Mouse (Mus musculus) G1E (cell line): ENCODE measurements at regions not wholly inside any gene's neighbourhood (a gene's known extent, or its start where the extent isn't known, plus 50 kb on each side); places are given as distances from the start of the nearest gene placed in this dataset.

ENCODE experiments used
- ATAC-seq: 2 replicates; pipeline ENCODE4 v1.8.0; 2016; ENCODE audit warnings: mild to moderate bottlenecking; ENCODE audit not compliant: insufficient number of reproducible peaks, poor library complexity, low FRiP score, severe bottlenecking; ENCODE audit errors: extremely low read depth
- DNase-seq: peaks from one replicate; pipeline ENCODE4 v3.0.0; 2012; ENCODE audit warnings: low spot score
- H3K27me3 ChIP-seq: 2 replicates; pipeline ENCODE4 v1.6.1; 2012; ENCODE audit warnings: mild to moderate bottlenecking, low read length, inconsistent platforms; ENCODE audit not compliant: insufficient read depth
- H3K36me3 ChIP-seq: replicated peaks from 2 replicates; pipeline ENCODE3; 2012; ENCODE audit warnings: mild to moderate bottlenecking, inconsistent platforms
- H3K4me1 ChIP-seq: 2 replicates; pipeline ENCODE4 v1.6.1; 2012; ENCODE audit warnings: low read depth, low read length, inconsistent platforms, mixed read lengths; ENCODE audit not compliant: insufficient read depth
- H3K4me3 ChIP-seq: 2 replicates; pipeline ENCODE4 v1.5.1; 2012; ENCODE audit warnings: low read depth, mild to moderate bottlenecking, inconsistent platforms, low read length, moderate library complexity, mixed read lengths
- H3K9me3 ChIP-seq: replicated peaks from 2 replicates; pipeline ENCODE4 v1.6.1; 2012; ENCODE audit warnings: inconsistent platforms
- CTCF ChIP-seq: IDR thresholded peaks from 2 replicates; pipeline ENCODE4 v1.5.1; 2012; ENCODE audit warnings: low read depth, low read length, inconsistent platforms, mixed read lengths
- GATA1 ChIP-seq: IDR thresholded peaks from 2 replicates; pipeline ENCODE4 v1.6.1; 2012; ENCODE audit warnings: borderline replicate concordance, low read length, inconsistent platforms, mixed read lengths
- GATA2 ChIP-seq: IDR thresholded peaks from 2 replicates; pipeline ENCODE4 v1.6.1; 2012; ENCODE audit warnings: low read depth, low read length, inconsistent platforms, borderline replicate concordance
- POLR2AphosphoS5 ChIP-seq: IDR thresholded peaks from 2 replicates; pipeline ENCODE4 v1.6.1; 2012; ENCODE audit warnings: low read depth, low read length, inconsistent platforms; ENCODE audit not compliant: insufficient replicate concordance
- TAL1 ChIP-seq: conservative IDR thresholded peaks from 2 replicates; pipeline ENCODE4 v1.6.1; 2012; ENCODE audit warnings: low read depth, low read length, inconsistent platforms, mixed read lengths

DNA sequence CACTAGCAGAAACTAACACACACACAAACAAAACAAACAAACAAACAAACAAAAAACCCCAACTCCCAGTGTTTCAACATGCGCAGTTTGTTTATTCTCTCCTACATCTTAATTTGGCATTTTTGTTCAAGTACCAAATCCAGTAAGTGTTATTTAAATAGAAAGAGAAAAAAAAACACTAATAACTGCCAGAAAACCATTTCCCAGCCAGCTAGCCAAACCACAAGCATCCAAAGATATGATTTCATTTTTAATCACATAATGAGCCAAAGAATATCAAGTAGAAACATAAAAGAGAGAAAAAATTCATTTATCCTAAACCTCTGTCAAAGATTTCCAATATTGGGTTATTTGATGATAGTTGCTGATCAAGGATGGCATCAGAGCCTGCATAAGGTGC lies 102.3 kb downstream of the Snx18 start:
- no peak for TF ChIP-seq TAL1
- Histone ChIP-seq H3K27me3 (no peaks in the 10 kb centered on the region), H3K9me3 (no peaks in the 10 kb centered on the region), H3K4me1 (no peaks in the 10 kb centered on the region), H3K36me3 (no peaks in the 10 kb centered on the region), H3K4me3 (no peak overlapping the region)
- no peak for ATAC-seq
- no peak for DNase-seq

DNA sequence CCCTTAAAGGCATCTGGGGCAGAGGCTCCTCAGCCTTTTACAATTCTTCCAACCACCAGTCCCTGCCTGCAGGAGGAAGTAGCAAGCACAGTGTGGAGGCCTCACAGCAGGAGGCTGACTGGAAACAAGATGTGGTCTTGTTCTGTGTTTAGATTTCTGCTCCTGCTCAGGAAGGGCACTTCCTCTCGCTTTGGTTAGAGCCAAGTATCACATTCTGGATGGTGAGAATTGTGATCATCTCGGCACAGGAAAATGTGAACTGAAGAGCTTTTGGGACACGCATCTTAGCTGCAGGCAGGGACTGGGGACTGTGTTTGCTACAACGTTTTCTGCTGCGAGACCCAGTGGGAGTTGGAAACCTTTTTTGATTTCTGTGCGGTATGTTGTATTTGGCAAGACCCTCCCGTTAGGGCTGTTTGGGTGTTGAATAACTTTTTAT lies 103.2 kb downstream of the Snx18 start:
- Histone ChIP-seq H3K9me3 (no peaks in the 10 kb centered on the region), H3K4me3 (no peak overlapping the region), H3K36me3 (no peaks in the 10 kb centered on the region), H3K27me3 (no peaks in the 10 kb centered on the region), H3K4me1 (no peaks in the 10 kb centered on the region)
- ATAC-seq (no peak), DNase-seq (no peak)
- no peak for TF ChIP-seq TAL1
- TF ChIP-seq CTCF, result no peak
- no peak for TF ChIP-seq GATA1
- no peak for TF ChIP-seq GATA2
- TF ChIP-seq POLR2AphosphoS5, result no peak

DNA sequence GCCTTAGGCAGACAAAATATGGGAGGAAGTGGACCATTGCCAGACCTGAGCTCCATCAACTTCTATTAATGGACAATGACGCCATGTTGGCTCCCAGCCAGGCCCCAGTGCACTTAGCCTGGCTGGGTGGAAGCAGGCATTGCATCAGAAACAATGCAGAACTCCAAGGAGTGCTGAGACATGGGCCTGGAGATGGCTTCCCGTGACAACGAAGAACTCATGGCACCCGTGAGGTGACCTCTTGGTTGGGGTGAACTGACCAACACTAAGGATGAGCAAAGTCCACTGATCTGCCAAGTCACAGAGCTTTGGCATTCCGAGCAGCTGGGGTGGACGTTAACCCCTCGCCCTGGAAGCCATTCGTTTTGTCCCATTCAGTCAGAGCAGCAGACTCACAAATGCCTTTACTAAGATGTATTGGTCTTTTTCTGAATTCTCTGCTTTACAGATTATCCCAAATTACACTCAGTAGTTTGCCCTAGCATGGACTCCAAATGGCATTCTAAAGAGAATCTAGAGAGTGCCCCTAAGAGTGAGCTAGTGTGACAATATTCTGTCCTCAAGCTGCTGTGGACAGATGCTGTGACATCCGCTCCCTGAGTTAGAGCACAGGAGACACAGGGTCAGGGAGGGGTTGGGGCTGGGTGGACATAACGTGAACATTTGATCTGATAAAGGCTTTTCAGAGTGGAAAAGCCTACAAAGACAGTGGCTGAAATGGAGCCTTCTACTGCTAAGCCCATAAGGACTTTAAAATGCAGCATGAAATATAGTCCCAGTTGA lies 108.8 kb downstream of the Snx18 start:
- TF ChIP-seq POLR2AphosphoS5, result no peak
- no peak for TF ChIP-seq TAL1
- no peak for TF ChIP-seq CTCF
- no peak for TF ChIP-seq GATA2
- TF ChIP-seq GATA1, result no peak

DNA sequence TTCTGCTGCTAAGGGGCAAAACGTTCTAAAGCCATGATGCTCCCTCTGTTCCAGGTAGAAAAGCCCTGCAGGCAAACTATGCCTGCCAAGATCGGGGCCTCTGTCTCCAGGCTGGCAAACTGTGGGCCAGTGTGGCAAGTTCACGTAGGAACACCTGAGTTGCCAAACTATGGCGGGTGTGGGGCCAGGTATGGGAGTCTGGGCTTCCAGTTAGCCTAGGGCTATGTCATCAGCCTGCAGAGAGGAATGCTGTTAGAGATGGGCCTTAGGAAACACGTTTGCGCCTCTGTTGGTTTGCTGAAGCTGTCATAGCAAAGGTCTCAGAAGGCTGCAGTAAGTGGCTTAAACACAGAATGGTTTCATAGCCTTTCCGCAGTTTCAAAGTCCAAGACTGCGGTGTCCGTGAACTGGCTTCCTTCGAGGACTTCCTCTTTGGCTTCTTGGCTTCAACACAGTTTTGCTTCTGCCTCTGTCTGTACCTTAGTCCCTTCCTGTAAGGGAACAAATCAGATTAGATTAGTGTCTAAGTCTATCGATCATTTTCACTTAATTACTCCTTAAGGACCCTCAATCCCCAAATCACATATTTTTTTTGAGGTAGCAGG lies 110.1 kb downstream of the Snx18 start:
- H3K4me3 ChIP-seq, result no peak overlapping the region
- no peaks in the 10 kb centered on the region for H3K36me3 ChIP-seq
- no peaks in the 10 kb centered on the region for H3K27me3 ChIP-seq
- TF ChIP-seq TAL1 (no peak), POLR2AphosphoS5 (no peak), GATA1 (no peak), GATA2 (no peak), CTCF (no peak)
- no peaks in the 10 kb centered on the region for H3K4me1 ChIP-seq
- H3K9me3 ChIP-seq, result no peaks in the 10 kb centered on the region
- ATAC-seq (no peak), DNase-seq (no peak)

More for the DNA sequence above, 108.8 kb downstream of the Snx18 start:
- Histone ChIP-seq H3K4me1 (no peaks in the 10 kb centered on the region), H3K36me3 (no peaks in the 10 kb centered on the region), H3K4me3 (no peak overlapping the region), H3K27me3 (no peaks in the 10 kb centered on the region), H3K9me3 (no peaks in the 10 kb centered on the region)
- DNase-seq (no peak), ATAC-seq (no peak)

DNA sequence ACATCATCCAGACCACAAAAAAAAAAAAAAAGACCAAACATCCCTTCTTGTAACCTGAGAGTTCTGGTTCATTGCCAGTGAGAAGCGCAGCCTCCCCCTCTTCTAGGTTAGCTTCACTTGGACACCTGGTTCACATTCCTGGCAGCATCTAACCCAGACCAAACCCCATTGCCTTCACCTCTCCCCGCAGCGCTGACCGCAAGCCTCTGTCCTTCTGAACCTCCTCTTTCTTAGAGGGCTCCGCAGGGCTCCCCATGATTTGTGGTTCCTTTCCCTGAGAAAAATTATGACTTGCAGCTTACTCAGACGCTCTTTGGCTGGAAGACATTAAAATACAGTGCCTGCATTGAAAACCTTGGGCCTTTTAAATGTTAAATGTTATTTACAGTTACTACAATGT lies 115.8 kb downstream of the Snx18 start:
- Histone ChIP-seq H3K4me1 (no peaks in the 10 kb centered on the region), H3K4me3 (no peak overlapping the region), H3K27me3 (no peaks in the 10 kb centered on the region; the same call in 1 of the 2 replicates), H3K36me3 (no peaks in the 10 kb centered on the region), H3K9me3 (no peaks in the 10 kb centered on the region)
- TF ChIP-seq GATA2, result no peak
- TF ChIP-seq CTCF, result no peak
- no peak for TF ChIP-seq GATA1
- TF ChIP-seq TAL1, result no peak
- no peak for TF ChIP-seq POLR2AphosphoS5
- ATAC-seq, result no peak
- DNase-seq, result no peak

DNA sequence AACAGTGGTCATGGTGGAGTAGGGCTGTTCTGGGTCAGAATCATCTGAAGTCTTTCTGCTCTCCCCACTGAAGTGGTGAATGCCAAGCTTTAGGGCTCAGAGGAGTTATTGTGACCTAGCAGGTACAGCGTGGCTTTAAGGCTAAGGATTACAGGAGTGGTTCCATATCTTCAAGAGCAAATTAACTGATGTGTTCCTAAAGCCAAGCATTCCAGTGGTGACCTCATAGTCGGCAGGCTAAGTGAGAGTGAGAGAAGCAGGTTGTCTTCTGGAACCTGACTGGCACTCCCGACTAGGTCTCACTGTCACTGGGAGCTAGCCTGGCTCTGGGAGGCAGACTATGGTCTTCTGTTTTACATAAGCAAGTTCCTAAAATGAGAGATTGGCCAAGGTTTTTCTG lies 116.3 kb downstream of the Snx18 start:
- no peaks in the 10 kb centered on the region; the same call in 1 of the 2 replicates for H3K27me3 ChIP-seq
- no peak overlapping the region for H3K4me3 ChIP-seq
- no peaks in the 10 kb centered on the region for H3K4me1 ChIP-seq
- ATAC-seq, result no peak
- DNase-seq, result no peak
- no peaks in the 10 kb centered on the region for H3K9me3 ChIP-seq
- TF ChIP-seq TAL1 (no peak), POLR2AphosphoS5 (no peak), GATA1 (no peak), GATA2 (no peak), CTCF (no peak)
- no peaks in the 10 kb centered on the region for H3K36me3 ChIP-seq
